Mouse (Mus musculus) lung, embryonic 16.5 days (tissue): ENCODE measurements at regions not wholly inside any gene's neighbourhood (a gene's known extent, or its start where the extent isn't known, plus 50 kb on each side); places are given as distances from the start of the nearest gene placed in this dataset.
A peak's percentile ranks its signal among the peaks of the same experiment; 100 is the strongest.

Source experiments
- ATAC-seq: fragments of 200-750 bp; cut with Nextera tagmentation; 2 replicates; pipeline ENCODE4 v1.8.0; 2017; ENCODE audit warnings: low read depth, mild to moderate bottlenecking, moderate library complexity
- H3K27ac ChIP-seq: fragments of 300-500 bp; sonication (generic); 2 replicates; pipeline ENCODE4 v1.5.1; 2014; ENCODE audit warnings: mild to moderate bottlenecking, control low read depth, low read length
- H3K27me3 ChIP-seq: fragments of 300-500 bp; sonication (generic); 2 replicates; pipeline ENCODE4 v1.6.1; 2014; ENCODE audit warnings: low read depth, low read length, mixed read lengths; ENCODE audit not compliant: control insufficient read depth, insufficient read depth
- H3K36me3 ChIP-seq: fragments of 300-500 bp; sonication (generic); 2 replicates; pipeline ENCODE4 v1.6.1; 2014; ENCODE audit warnings: low read length; ENCODE audit not compliant: control insufficient read depth, insufficient read depth
- H3K4me1 ChIP-seq: fragments of 300-500 bp; sonication (generic); replicated peaks from 2 replicates; pipeline ENCODE4 v1.6.1; 2014; ENCODE audit warnings: low read length, mixed read lengths; ENCODE audit not compliant: control insufficient read depth, insufficient read depth
- H3K4me2 ChIP-seq: fragments of 300-500 bp; sonication (generic); 2 replicates; pipeline ENCODE4 v1.6.1; 2014; ENCODE audit warnings: low read depth, low read length, control low read depth
- H3K4me3 ChIP-seq: fragments of 300-500 bp; sonication (generic); 2 replicates; pipeline ENCODE4 v1.5.1; 2014; ENCODE audit warnings: mild to moderate bottlenecking, low read length, control low read depth
- H3K9ac ChIP-seq: fragments of 300-500 bp; sonication (generic); 2 replicates; pipeline ENCODE4 v1.6.1; 2014; ENCODE audit warnings: low read length, control low read depth
- H3K9me3 ChIP-seq: fragments of 300-500 bp; sonication (generic); 2 replicates; pipeline ENCODE4 v1.6.1; 2016; ENCODE audit warnings: low read length; ENCODE audit not compliant: control insufficient read depth
- WGBS: fragments of 180-500 bp; shearing (Covaris S2); extraction: QIAGEN DNeasy Blood & Tissue Kit; methylation state at CpG from one replicate; pipeline ENCODE4 v1.1.7; 2014; 5-methylcytosine and 5-hydroxymethylcytosine counted together

DNA sequence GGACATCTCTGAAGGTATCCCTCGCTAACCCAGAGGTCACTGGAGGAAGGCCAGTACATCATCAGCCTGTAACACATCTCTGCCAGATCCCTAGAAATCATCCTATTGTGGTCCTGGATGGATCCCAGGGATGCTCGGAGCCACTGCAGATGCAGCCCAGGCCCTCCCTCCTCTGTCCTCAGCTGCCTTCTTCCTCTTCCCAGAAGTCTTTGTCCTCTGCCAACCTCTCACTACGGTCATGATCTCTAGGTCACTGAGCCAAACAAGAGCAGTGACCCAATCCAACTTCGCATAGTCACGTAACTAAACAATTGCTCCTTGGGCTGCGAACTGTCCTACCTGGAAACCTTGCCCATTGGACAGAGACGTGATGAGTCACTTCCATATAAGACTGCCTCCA lies 134.7 kb upstream of the Hs6st1 start:
- no peaks in the 10 kb centered on the region for H3K27me3 ChIP-seq
- H3K4me1 ChIP-seq: peaks cover 19% of the 10 kb centered on the region
- no peaks in the 10 kb centered on the region for H3K9me3 ChIP-seq
- no peak for ATAC-seq
- H3K4me3 ChIP-seq: no peak overlapping the region
- WGBS: 93% methylated on average over 7 of the region's 7 CpGs
- no peaks in the 10 kb centered on the region for H3K36me3 ChIP-seq
- no peak overlapping the region for H3K27ac ChIP-seq
- H3K9ac ChIP-seq: no peak overlapping the region
- H3K4me2 ChIP-seq: no peak overlapping the region

- Histone ChIP-seq H3K9ac (no peak overlapping the region), H3K4me1 (peaks cover 19% of the 10 kb centered on the region), H3K4me2 (no peak overlapping the region), H3K27ac (peak overlapping the region; percentile 50), H3K36me3 (no peaks in the 10 kb centered on the region), H3K27me3 (no peaks in the 10 kb centered on the region), H3K4me3 (no peak overlapping the region), H3K9me3 (no peaks in the 10 kb centered on the region)
- WGBS: 40% methylated on average over 7 of the region's 7 CpGs
- ATAC-seq: peak; percentile 68
These were observed 133.0 kb upstream of the Hs6st1 start for GRCm38 (mm10) chr1:35935099-35935651.

- no peak for ATAC-seq
- H3K4me1 ChIP-seq: peaks cover 17% of the 10 kb centered on the region
- H3K9me3 ChIP-seq: no peaks in the 10 kb centered on the region
- H3K27ac ChIP-seq: no peak overlapping the region
- H3K4me2 ChIP-seq: no peak overlapping the region
- 48% methylated on average over 5 of the region's 5 CpGs for WGBS
- no peak overlapping the region for H3K9ac ChIP-seq
- no peak overlapping the region for H3K4me3 ChIP-seq
- no peaks in the 10 kb centered on the region for H3K36me3 ChIP-seq
- no peaks in the 10 kb centered on the region for H3K27me3 ChIP-seq
These were observed 131.7 kb upstream of the Hs6st1 start for GRCm38 (mm10) chr1:35936362-35937093.

- no peaks in the 10 kb centered on the region for H3K9me3 ChIP-seq
- peaks cover 16% of the 10 kb centered on the region for H3K4me1 ChIP-seq
- no peak overlapping the region for H3K27ac ChIP-seq
- H3K27me3 ChIP-seq: no peaks in the 10 kb centered on the region
- no peak overlapping the region for H3K4me3 ChIP-seq
- WGBS: 25% methylated on average over 2 of the region's 2 CpGs
- H3K4me2 ChIP-seq: no peak overlapping the region
- ATAC-seq: no peak
- no peak overlapping the region for H3K9ac ChIP-seq
- H3K36me3 ChIP-seq: no peaks in the 10 kb centered on the region
These were observed 128.0 kb upstream of the Hs6st1 start for GRCm38 (mm10) chr1:35940236-35940635.

DNA sequence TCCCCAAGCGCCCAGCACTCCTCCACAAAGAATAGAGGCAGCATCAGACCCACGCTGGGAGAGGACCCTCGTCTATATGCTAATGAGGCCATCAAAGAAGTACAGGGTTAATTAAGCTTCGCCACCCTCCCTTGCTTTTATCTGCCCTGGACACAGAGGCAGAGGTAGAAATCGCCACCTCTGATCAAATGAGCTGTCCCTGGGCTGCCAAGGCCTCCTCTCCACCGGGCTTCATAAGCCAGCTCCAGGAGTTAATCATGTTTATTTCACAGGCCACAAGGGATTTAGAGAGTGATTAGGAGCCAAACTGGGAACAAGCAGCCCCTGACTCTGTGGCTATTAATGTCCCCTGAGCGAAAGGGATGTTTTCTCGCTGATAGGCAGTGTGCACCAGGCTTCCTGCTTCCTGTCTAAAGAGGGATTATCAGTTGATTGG lies 126.5 kb upstream of the Hs6st1 start:
- Histone ChIP-seq H3K4me2 (no peak overlapping the region), H3K9me3 (no peaks in the 10 kb centered on the region), H3K27ac (no peak overlapping the region), H3K36me3 (no peaks in the 10 kb centered on the region), H3K27me3 (no peaks in the 10 kb centered on the region), H3K4me1 (peaks cover 7% of the 10 kb centered on the region), H3K4me3 (no peak overlapping the region), H3K9ac (no peak overlapping the region)
- ATAC-seq: 0 out of 2 replicates have a peak, but pooled peaks have one; percentile 13
- WGBS: 45% methylated on average over 8 of the region's 8 CpGs

DNA sequence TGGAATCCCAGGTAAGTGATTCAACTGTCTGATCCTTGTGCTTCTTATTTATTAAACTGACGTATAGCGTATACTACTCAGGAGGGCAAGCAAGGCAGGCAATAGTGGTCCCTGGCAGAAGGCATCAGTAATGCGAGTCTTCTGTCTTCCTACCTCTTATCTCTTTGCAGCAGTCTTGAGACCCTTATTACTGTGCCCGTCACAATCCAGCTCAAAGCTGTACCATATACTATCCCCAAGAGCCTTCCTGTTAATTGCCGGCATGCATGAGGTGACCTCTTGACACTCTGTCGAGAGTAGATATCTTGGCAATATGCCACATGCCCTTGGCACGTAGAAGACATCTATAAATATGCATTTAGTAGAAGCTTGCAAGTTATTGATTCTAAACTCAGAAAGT lies 126.0 kb upstream of the Hs6st1 start:
- no peak overlapping the region for H3K4me3 ChIP-seq
- ATAC-seq: no peak
- H3K4me1 ChIP-seq: peaks cover 7% of the 10 kb centered on the region
- no peak overlapping the region for H3K9ac ChIP-seq
- no peaks in the 10 kb centered on the region for H3K9me3 ChIP-seq
- H3K4me2 ChIP-seq: no peak overlapping the region
- H3K27me3 ChIP-seq: no peaks in the 10 kb centered on the region
- H3K36me3 ChIP-seq: no peaks in the 10 kb centered on the region
- H3K27ac ChIP-seq: no peak overlapping the region
- 40% methylated on average over 7 of the region's 7 CpGs for WGBS

- no peak overlapping the region for H3K4me3 ChIP-seq
- no peak for ATAC-seq
- no peaks in the 10 kb centered on the region for H3K36me3 ChIP-seq
- no peaks in the 10 kb centered on the region for H3K27me3 ChIP-seq
- no peak overlapping the region for H3K27ac ChIP-seq
- H3K4me1 ChIP-seq: peaks cover 7% of the 10 kb centered on the region
- no peaks in the 10 kb centered on the region for H3K9me3 ChIP-seq
- WGBS: 62% methylated on average over 7 of the region's 7 CpGs
- no peak overlapping the region for H3K4me2 ChIP-seq
- no peak overlapping the region for H3K9ac ChIP-seq
These were observed 124.4 kb upstream of the Hs6st1 start for GRCm38 (mm10) chr1:35943800-35944199.

DNA sequence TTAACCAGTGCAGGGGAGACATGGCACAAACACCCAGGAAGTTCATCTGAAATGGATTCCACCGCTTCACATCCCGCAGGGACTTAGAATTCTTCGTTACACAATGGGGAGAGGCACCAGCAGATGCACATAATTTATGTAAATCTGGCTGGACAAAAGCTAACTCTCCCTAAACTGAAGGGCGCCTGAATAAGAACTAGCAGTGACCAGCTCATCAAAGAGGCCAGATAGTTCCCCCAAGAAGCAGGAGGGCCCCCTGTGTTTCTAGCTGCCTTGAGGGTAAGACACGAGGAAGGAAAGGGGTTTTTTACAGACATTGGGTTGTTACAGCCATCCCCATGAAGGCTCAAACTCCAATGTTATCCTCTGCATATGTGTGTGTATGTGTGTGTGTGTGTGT lies 123.8 kb upstream of the Hs6st1 start:
- Histone ChIP-seq H3K4me3 (no peak overlapping the region), H3K27ac (no peak overlapping the region), H3K36me3 (no peaks in the 10 kb centered on the region), H3K9me3 (no peaks in the 10 kb centered on the region), H3K27me3 (no peaks in the 10 kb centered on the region), H3K9ac (no peak overlapping the region), H3K4me2 (no peak overlapping the region), H3K4me1 (peaks cover 7% of the 10 kb centered on the region)
- WGBS: 69% methylated on average over 5 of the region's 5 CpGs
- no peak for ATAC-seq

- Histone ChIP-seq H3K27ac (no peak overlapping the region), H3K4me2 (no peak overlapping the region), H3K4me1 (peaks cover 7% of the 10 kb centered on the region), H3K36me3 (no peaks in the 10 kb centered on the region), H3K9ac (no peak overlapping the region), H3K27me3 (no peaks in the 10 kb centered on the region), H3K9me3 (no peaks in the 10 kb centered on the region), H3K4me3 (no peak overlapping the region)
- no peak for ATAC-seq
- WGBS: 75% methylated on average over 8 of the region's 8 CpGs
These were observed 123.4 kb upstream of the Hs6st1 start for GRCm38 (mm10) chr1:35944849-35945248.
